Mouse (Mus musculus): ENCODE data around the gene Stx6. TPM values are rescaled to one million over a fixed set of nuclear protein-coding genes. Genes with fewer than 3 reads are reported as not detected.

Gene Stx6
- total RNA-seq, 2 experiments from 2014 or later: 118 to 122 TPM

DNA sequence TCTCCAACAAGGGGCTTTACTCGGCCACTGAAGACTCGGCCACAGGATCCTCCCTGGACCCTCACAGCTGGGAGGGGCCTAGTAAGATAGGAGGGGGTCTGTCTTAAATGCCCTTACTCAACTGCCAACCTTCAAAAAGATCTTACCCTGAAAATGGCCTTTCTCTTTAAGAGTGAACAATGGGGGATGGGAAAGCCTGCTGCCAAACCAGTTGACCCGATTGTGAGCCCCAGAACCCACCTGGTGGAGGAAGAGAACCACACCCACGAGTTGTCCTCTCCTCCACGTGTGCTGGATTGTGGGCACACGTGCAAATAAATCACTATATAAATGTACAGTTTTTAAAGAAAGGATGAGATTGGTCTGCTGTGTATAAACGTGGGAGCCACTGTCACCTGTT, 46.8 kb downstream of the Stx6 start:
- no peak for DNase-seq (ENCODE audit: extremely low spot score in 1 of 2, low spot score in 1 of 2)

DNA sequence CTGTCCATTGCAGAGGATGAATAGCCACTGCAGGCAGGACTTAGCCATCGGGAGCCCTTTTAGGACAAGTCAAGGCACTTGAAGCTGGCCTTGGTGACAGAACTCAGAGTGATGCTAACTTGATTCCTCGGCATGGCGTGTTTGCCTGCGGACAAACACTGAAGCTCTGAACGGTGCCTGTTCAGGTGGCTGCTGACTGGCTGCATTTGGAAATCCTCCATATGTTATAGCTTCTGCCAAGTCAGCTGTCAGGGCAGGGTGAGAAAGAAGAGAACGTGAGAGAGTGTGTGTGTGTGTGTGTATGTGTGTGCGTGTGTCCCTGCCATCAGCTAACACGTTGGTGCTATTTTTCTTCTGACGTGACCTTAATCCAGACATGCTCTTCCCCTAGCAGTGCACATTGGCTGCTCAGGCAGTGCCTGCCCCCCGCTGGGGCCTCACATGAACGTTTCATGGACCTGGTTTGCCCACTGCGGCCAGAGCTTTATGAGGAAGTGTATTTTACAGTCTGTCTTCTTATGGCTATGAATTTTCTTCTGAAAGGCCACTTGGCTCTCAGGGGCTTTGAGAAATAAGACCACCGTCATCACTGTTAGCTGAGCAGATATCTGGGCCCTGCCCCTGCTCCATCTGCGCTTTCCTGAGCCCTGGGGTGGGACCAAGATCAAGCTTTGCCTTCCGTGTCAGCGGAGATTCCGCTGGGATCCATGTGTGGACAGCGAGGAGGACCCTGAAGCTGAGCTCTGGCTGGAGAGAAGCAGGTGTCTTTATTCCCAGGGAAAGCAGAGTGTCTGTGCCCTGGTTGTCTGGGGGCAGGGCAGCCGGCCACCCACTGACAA, 47.5 kb downstream of the Stx6 start:
- no peak for DNase-seq (ENCODE audit: extremely low spot score in 1 of 2, low spot score in 1 of 2)

DNA sequence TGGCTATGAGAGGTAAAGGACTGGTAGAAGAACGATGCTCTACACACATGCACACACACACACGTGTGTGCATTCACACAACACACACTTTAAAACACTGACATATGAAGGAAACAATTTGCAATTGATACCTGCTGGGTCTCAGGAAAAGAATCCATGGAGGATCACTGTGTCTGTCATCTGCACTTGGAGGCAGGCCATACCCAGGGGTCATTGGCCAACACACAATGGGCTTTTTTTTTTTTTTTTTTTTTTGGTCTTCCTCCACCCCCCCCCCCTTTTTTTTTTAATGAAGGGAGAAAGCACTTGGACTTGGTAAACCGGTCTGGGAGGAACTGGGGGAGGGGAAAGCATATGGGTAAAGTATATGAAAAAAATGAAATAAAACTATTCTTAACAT, 49.3 kb downstream of the Stx6 start:
- DNase-seq (ENCODE audit: extremely low spot score in 1 of 2, low spot score in 1 of 2): no peak

GRCm38 (mm10) chr1:155210011-155210763, 51.7 kb downstream of the Stx6 start:
- no peak for DNase-seq (ENCODE audit: extremely low spot score in 1 of 2, low spot score in 1 of 2)

DNA sequence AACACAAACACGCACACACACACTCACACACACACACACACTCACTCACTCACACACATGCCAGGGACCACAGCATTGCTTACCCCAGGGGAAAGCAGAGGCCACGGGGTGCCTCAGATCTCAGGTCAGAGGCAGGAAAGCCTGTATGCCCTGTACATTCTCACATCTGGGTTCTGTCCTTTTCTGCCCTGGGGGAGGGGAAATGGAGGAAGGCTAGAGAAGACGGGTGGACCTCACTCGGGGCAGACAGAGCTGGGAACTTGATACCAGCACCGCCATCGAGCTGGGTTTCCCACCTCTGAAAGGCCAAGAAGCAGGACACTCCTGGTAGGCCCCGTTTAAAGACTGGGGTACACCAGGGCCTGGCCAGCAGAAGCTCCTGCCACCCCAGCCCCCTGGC, 52.5 kb downstream of the Stx6 start:
- no peak for DNase-seq (ENCODE audit: extremely low spot score in 1 of 2, low spot score in 1 of 2)

- DNase-seq (ENCODE audit: extremely low spot score in 1 of 2, low spot score in 1 of 2): no peak
Measured at GRCm38 (mm10) chr1:155212081-155212480, 53.6 kb downstream of the Stx6 start.

- DNase-seq (ENCODE audit: extremely low spot score in 1 of 2, low spot score in 1 of 2): no peak
Measured at GRCm38 (mm10) chr1:155212493-155212892, 54.0 kb downstream of the Stx6 start.

- no peak for DNase-seq (ENCODE audit: extremely low spot score in 1 of 2, low spot score in 1 of 2)
Measured at GRCm38 (mm10) chr1:155212936-155213774, 54.6 kb downstream of the Stx6 start.

- no peak for DNase-seq (ENCODE audit: extremely low spot score in 1 of 2, low spot score in 1 of 2)
Measured at GRCm38 (mm10) chr1:155213912-155214311, 55.4 kb downstream of the Stx6 start.

DNA sequence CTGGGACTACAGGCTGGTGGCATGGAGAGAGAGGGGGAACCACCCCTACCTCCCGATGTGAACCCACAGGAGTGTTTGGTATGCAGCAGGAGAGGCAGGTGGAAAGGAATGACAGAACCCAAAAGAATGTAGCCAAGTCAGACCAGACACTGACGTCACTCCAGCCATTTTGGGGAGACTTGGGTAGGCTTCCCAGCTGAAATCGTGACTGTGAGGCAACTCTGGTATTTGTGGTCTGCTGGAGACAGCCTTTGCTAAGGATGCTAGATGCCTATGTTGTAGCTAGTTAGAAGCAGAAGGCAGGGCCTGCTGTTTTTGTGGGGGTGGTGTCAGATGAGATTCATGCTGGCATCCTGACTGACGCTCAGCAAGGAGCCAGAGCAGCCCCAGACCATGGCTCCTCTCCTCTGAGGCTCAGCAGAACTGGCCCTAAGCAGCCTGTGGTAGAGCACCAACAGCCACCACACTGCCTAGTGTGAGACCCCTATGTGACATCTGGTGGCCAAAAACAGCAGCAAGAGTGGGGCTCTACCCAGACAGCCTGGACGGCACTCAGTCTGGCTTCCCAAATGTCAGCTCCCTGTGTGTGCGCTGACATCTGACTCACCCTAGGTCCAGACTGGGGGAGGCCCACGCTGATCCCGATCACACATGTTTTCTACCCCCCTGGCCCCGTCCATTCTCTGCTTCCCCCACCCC, 56.7 kb downstream of the Stx6 start:
- no peak for DNase-seq (ENCODE audit: extremely low spot score in 1 of 2, low spot score in 1 of 2)

GRCm38 (mm10) chr1:155216313-155216712, 57.8 kb downstream of the Stx6 start:
- no peak for DNase-seq (ENCODE audit: extremely low spot score in 1 of 2, low spot score in 1 of 2)

- no peak for DNase-seq (ENCODE audit: extremely low spot score in 1 of 2, low spot score in 1 of 2)
Measured at GRCm38 (mm10) chr1:155216844-155217243, 58.3 kb downstream of the Stx6 start.

GRCm38 (mm10) chr1:155217865-155218541, 59.5 kb downstream of the Stx6 start:
- peak in 1 of 2 experiments; percentile 60 for DNase-seq (ENCODE audit: extremely low spot score in 1 of 2, low spot score in 1 of 2)

GRCm38 (mm10) chr1:155218924-155219323, 60.4 kb downstream of the Stx6 start:
- no peak for DNase-seq (ENCODE audit: extremely low spot score in 1 of 2, low spot score in 1 of 2)

- DNase-seq (ENCODE audit: extremely low spot score in 1 of 2, low spot score in 1 of 2): no peak
Measured at GRCm38 (mm10) chr1:155222101-155222669, 63.7 kb downstream of the Stx6 start.

- DNase-seq (ENCODE audit: extremely low spot score in 1 of 2, low spot score in 1 of 2): no peak
Measured at GRCm38 (mm10) chr1:155223036-155223435, 64.5 kb downstream of the Stx6 start.

GRCm38 (mm10) chr1:155223849-155224554, 65.5 kb downstream of the Stx6 start:
- DNase-seq (ENCODE audit: extremely low spot score in 1 of 2, low spot score in 1 of 2): peak in 1 of 2 experiments; percentile 84
